Comparison of ENCODE assay signal across 8 mouse cellular contexts in genomic region chr4:129781881-129782675, GRCm38 (mm10). TPM values are rescaled to one million over a fixed set of nuclear protein-coding genes. Genes with fewer than 3 reads are reported as not detected.
DNase-seq lines count a peak whose midpoint lies in the region; ATAC-seq lines count a peak whose summit lies in the region.

No protein-coding gene starts in this region.

- 9% methylated on average over 4 of the region's 4 CpGs for WGBS in midbrain, embryonic 10.5 days
- 8% methylated on average over 4 of the region's 4 CpGs for WGBS in midbrain, embryonic 16.5 days

- H3K4me2 ChIP-seq in midbrain, embryonic 16.5 days (ENCODE audit: low read length) = no peak overlapping the region

- H3K9me3 ChIP-seq in midbrain, embryonic 10.5 days (replicated peaks) = no peaks in the 10 kb centered on the region
- no peaks in the 10 kb centered on the region for H3K9me3 ChIP-seq in midbrain, embryonic 16.5 days (replicated peaks; ENCODE audit: control insufficient read depth, low read length, poor library complexity, severe bottlenecking)

- H3K36me3 ChIP-seq in midbrain, embryonic 10.5 days = no peaks in the 10 kb centered on the region
- no peaks in the 10 kb centered on the region for H3K36me3 ChIP-seq in midbrain, embryonic 16.5 days (ENCODE audit: control insufficient read depth, insufficient read depth, low read length)
- H3K36me3 ChIP-seq in splenic B cell, adult 2 months (ENCODE audit: control insufficient read depth, insufficient read depth, low read length, poor library complexity, severe bottlenecking) = no peaks in the 10 kb centered on the region

- H3K27ac ChIP-seq in midbrain, embryonic 10.5 days (replicated peaks) = peak overlapping the region; percentile 4; the same call in 1 of the 2 replicates
- H3K27ac ChIP-seq in midbrain, embryonic 16.5 days (ENCODE audit: low read length) = no peak overlapping the region

- no peak; the same call in 1 of the 2 replicates for ATAC-seq in midbrain, embryonic 16.5 days
- ATAC-seq in erythroblast, adult 5-6 weeks (replicated peaks; ENCODE audit: low FRiP score, poor library complexity, severe bottlenecking) = no peak

- no peak overlapping the region for H3K4me3 ChIP-seq in midbrain, embryonic 10.5 days
- no peak overlapping the region for H3K4me3 ChIP-seq in midbrain, embryonic 16.5 days (ENCODE audit: low read depth, low read length)

- H3K9ac ChIP-seq in midbrain, embryonic 16.5 days (ENCODE audit: low read depth, low read length) = no peak overlapping the region

- DNase-seq in midbrain, embryonic 10.5 days (ENCODE audit: low spot score) = no peak
- DNase-seq in cerebellum, adult 18-20 months = peak; percentile 27 to 28
- peak; percentile 45 to 64 for DNase-seq in heart, adult 18-20 months
- DNase-seq in kidney, adult 18-20 months = peak; percentile 31
- DNase-seq in lung, postnatal 10 days = peak; percentile 68
- peak; percentile 69 for DNase-seq in splenic B cell, adult 2 months (ENCODE audit: low read depth, low spot score)

- peaks cover 15% of the 10 kb centered on the region for H3K4me1 ChIP-seq in midbrain, embryonic 10.5 days
- peaks cover 10% of the 10 kb centered on the region for H3K4me1 ChIP-seq in midbrain, embryonic 16.5 days (ENCODE audit: control insufficient read depth, insufficient read depth, low read length)

- H3K27me3 ChIP-seq in midbrain, embryonic 10.5 days (ENCODE audit: low read depth, poor library complexity, severe bottlenecking) = no peaks in the 10 kb centered on the region
- no peaks in the 10 kb centered on the region for H3K27me3 ChIP-seq in midbrain, embryonic 16.5 days (ENCODE audit: control insufficient read depth, insufficient read depth, low read depth, low read length)
- no peaks in the 10 kb centered on the region for H3K27me3 ChIP-seq in splenic B cell, adult 2 months (ENCODE audit: control insufficient read depth, insufficient read depth, low read length, poor library complexity, severe bottlenecking)

RNA-seq across cellular contexts. Expression of gene Ptp4a2, which starts 28.9 kb away (rescaled TPM):
- polyA plus RNA-seq in midbrain, embryonic 10.5 days (2016; fragmentation: Nextera tagmentation; extraction: Ambion mirVana) = 307 and 309 TPM in 2 replicates
- 222 and 255 TPM in 2 replicates for polyA plus RNA-seq in midbrain, embryonic 16.5 days (2015; fragmentation: Nextera tagmentation; extraction: Ambion mirVana)
- 100 to 1,000 TPM; 202 to 222 TPM for total RNA-seq in heart, adult 18-20 months (2021)
- total RNA-seq in erythroblast, adult 5-6 weeks (2015; ENCODE audit: low replicate concordance) = 92.8 and 126 TPM in 2 replicates
- total RNA-seq in erythroblast, adult 5-6 weeks (2017; ENCODE audit: low replicate concordance) = 74.3 and 85.6 TPM in 2 replicates

RNA-seq across cellular contexts. Expression of gene Khdrbs1, which starts 40.0 kb away (rescaled TPM):
- 152 and 162 TPM in 2 replicates for polyA plus RNA-seq in midbrain, embryonic 10.5 days (2016; fragmentation: Nextera tagmentation; extraction: Ambion mirVana)
- 116 and 132 TPM in 2 replicates for polyA plus RNA-seq in midbrain, embryonic 16.5 days (2015; fragmentation: Nextera tagmentation; extraction: Ambion mirVana)
- total RNA-seq in heart, adult 18-20 months (2021) = 10 to 100 TPM; 34.3 to 38.7 TPM
- total RNA-seq in erythroblast, adult 5-6 weeks (2015; ENCODE audit: low replicate concordance) = 20.9 and 26.3 TPM in 2 replicates
- total RNA-seq in erythroblast, adult 5-6 weeks (2017; ENCODE audit: low replicate concordance) = 20.2 and 24.3 TPM in 2 replicates
